Mouse (Mus musculus): ENCODE measurements around the gene Aatk. TPM values are rescaled to one million over a fixed set of nuclear protein-coding genes. Genes with fewer than 3 reads are reported as not detected.

Gene Aatk
- total and polyA plus RNA-seq, 2 experiments from 2014 or later, result 31.7 to 110 TPM

- Histone ChIP-seq H3K36me3 (ENCODE audit: insufficient read depth) (peaks cover 17% of the 10 kb centered on the region), H3K4me3 (ENCODE audit: low read depth, low read length) (no peak overlapping the region), H3K27me3 (ENCODE audit: insufficient read depth, low read length) (no peaks in the 10 kb centered on the region), H3K9ac (peak overlapping the region; percentile 33), H3K4me2 (ENCODE audit: low read depth) (no peak overlapping the region), H3K4me1 (ENCODE audit: insufficient read depth) (no peaks in the 10 kb centered on the region), H3K27ac (ENCODE audit: low read depth, low read length) (peak overlapping the region; percentile 2; the same call in 1 of the 2 replicates), H3K9me3 (ENCODE audit: low read length) (no peaks in the 10 kb centered on the region)
- peak; percentile 36 for TF ChIP-seq CTCF (IDR thresholded peaks at IDR 0.05; ENCODE audit: low read depth)
- WGBS, result 40% methylated on average over 12 of the region's 12 CpGs
- DNase-seq (no peak), ATAC-seq (peak; percentile 76)
Observed at GRCm38 (mm10) chr11:120022841-120023240, 24.1 kb downstream of the Aatk start.

- ATAC-seq, result no peak
- no peak overlapping the region for H3K4me2 ChIP-seq (ENCODE audit: low read depth)
- no peaks in the 10 kb centered on the region for H3K4me1 ChIP-seq (ENCODE audit: insufficient read depth)
- H3K9ac ChIP-seq, result no peak overlapping the region
- no peak overlapping the region for H3K27ac ChIP-seq (ENCODE audit: low read depth, low read length)
- no peaks in the 10 kb centered on the region for H3K9me3 ChIP-seq (ENCODE audit: low read length)
- 46% methylated on average over 8 of the region's 8 CpGs for WGBS
- H3K36me3 ChIP-seq (ENCODE audit: insufficient read depth), result peaks cover 19% of the 10 kb centered on the region
- H3K4me3 ChIP-seq (ENCODE audit: low read depth, low read length), result no peak overlapping the region
- no peak for DNase-seq
- no peaks in the 10 kb centered on the region for H3K27me3 ChIP-seq (ENCODE audit: insufficient read depth, low read length)
- TF ChIP-seq CTCF (IDR thresholded peaks at IDR 0.05; ENCODE audit: low read depth), result no peak
Observed at GRCm38 (mm10) chr11:120022216-120022615, 24.8 kb downstream of the Aatk start.

GRCm38 (mm10) chr11:120021367-120021766 lies 25.6 kb downstream of the Aatk start:
- DNase-seq (no peak), ATAC-seq (no peak)
- Histone ChIP-seq H3K4me2 (ENCODE audit: low read depth) (no peak overlapping the region), H3K36me3 (ENCODE audit: insufficient read depth) (peaks cover 19% of the 10 kb centered on the region), H3K9me3 (ENCODE audit: low read length) (no peaks in the 10 kb centered on the region), H3K27me3 (ENCODE audit: insufficient read depth, low read length) (no peaks in the 10 kb centered on the region), H3K4me3 (ENCODE audit: low read depth, low read length) (no peak overlapping the region), H3K9ac (no peak overlapping the region), H3K4me1 (ENCODE audit: insufficient read depth) (no peaks in the 10 kb centered on the region), H3K27ac (ENCODE audit: low read depth, low read length) (no peak overlapping the region)
- TF ChIP-seq CTCF (IDR thresholded peaks at IDR 0.05; ENCODE audit: low read depth), result no peak
- 92% methylated on average over 16 of the region's 16 CpGs for WGBS

- H3K4me3 ChIP-seq (ENCODE audit: low read depth, low read length), result no peak overlapping the region
- H3K9ac ChIP-seq, result no peak overlapping the region
- no peaks in the 10 kb centered on the region for H3K27me3 ChIP-seq (ENCODE audit: insufficient read depth, low read length)
- H3K4me1 ChIP-seq (ENCODE audit: insufficient read depth), result no peaks in the 10 kb centered on the region
- 56% methylated on average over 23 of the region's 23 CpGs for WGBS
- peaks cover 35% of the 10 kb centered on the region for H3K36me3 ChIP-seq (ENCODE audit: insufficient read depth)
- no peak overlapping the region for H3K4me2 ChIP-seq (ENCODE audit: low read depth)
- TF ChIP-seq CTCF (IDR thresholded peaks at IDR 0.05; ENCODE audit: low read depth), result no peak
- DNase-seq (no peak), ATAC-seq (no peak)
- no peaks in the 10 kb centered on the region for H3K9me3 ChIP-seq (ENCODE audit: low read length)
- H3K27ac ChIP-seq (ENCODE audit: low read depth, low read length), result no peak overlapping the region
Observed at GRCm38 (mm10) chr11:120019542-120020440, 27.2 kb downstream of the Aatk start.

- H3K9me3 ChIP-seq (ENCODE audit: low read length), result no peaks in the 10 kb centered on the region
- H3K27me3 ChIP-seq (ENCODE audit: insufficient read depth, low read length), result no peaks in the 10 kb centered on the region
- ATAC-seq (peak; percentile 14; the same call in 1 of the 2 replicates), DNase-seq (no peak)
- H3K4me3 ChIP-seq (ENCODE audit: low read depth, low read length), result no peak overlapping the region
- H3K4me1 ChIP-seq (ENCODE audit: insufficient read depth), result no peaks in the 10 kb centered on the region
- 76% methylated on average over 8 of the region's 8 CpGs for WGBS
- H3K4me2 ChIP-seq (ENCODE audit: low read depth), result no peak overlapping the region
- H3K9ac ChIP-seq, result no peak overlapping the region
- no peak overlapping the region for H3K27ac ChIP-seq (ENCODE audit: low read depth, low read length)
- TF ChIP-seq CTCF (IDR thresholded peaks at IDR 0.05; ENCODE audit: low read depth), result no peak
- H3K36me3 ChIP-seq (ENCODE audit: insufficient read depth), result peaks cover 55% of the 10 kb centered on the region
Observed at GRCm38 (mm10) chr11:120017011-120017410, 30.0 kb downstream of the Aatk start.

- Histone ChIP-seq H3K27ac (ENCODE audit: low read depth, low read length) (no peak overlapping the region), H3K9me3 (ENCODE audit: low read length) (no peaks in the 10 kb centered on the region), H3K9ac (no peak overlapping the region), H3K4me1 (ENCODE audit: insufficient read depth) (no peaks in the 10 kb centered on the region), H3K4me2 (ENCODE audit: low read depth) (no peak overlapping the region), H3K4me3 (ENCODE audit: low read depth, low read length) (no peak overlapping the region), H3K27me3 (ENCODE audit: insufficient read depth, low read length) (no peaks in the 10 kb centered on the region), H3K36me3 (ENCODE audit: insufficient read depth) (peaks cover 68% of the 10 kb centered on the region)
- TF ChIP-seq CTCF (IDR thresholded peaks at IDR 0.05; ENCODE audit: low read depth), result no peak
- WGBS, result 92% methylated on average over 4 of the region's 4 CpGs
- no peak for ATAC-seq
- DNase-seq, result no peak
Observed at GRCm38 (mm10) chr11:120014758-120015157, 32.2 kb downstream of the Aatk start.

- Histone ChIP-seq H3K9ac (no peak overlapping the region), H3K27ac (ENCODE audit: low read depth, low read length) (no peak overlapping the region), H3K4me2 (ENCODE audit: low read depth) (peak overlapping the region; percentile 34), H3K27me3 (ENCODE audit: insufficient read depth, low read length) (no peaks in the 10 kb centered on the region), H3K36me3 (ENCODE audit: insufficient read depth) (peaks cover 76% of the 10 kb centered on the region), H3K4me1 (ENCODE audit: insufficient read depth) (no peaks in the 10 kb centered on the region), H3K4me3 (ENCODE audit: low read depth, low read length) (no peak overlapping the region), H3K9me3 (ENCODE audit: low read length) (no peaks in the 10 kb centered on the region)
- 16% methylated on average over 21 of the region's 21 CpGs for WGBS
- TF ChIP-seq CTCF (IDR thresholded peaks at IDR 0.05; ENCODE audit: low read depth), result peak; percentile 93
- ATAC-seq (peak; percentile 89), DNase-seq (peak; percentile 93)
Observed at GRCm38 (mm10) chr11:120013174-120013711, 33.7 kb downstream of the Aatk start.
